Mouse (Mus musculus) fibroblast of lung, adult 2 months (primary cell): ENCODE data around the gene Atp13a2.

Experiments used
- DNase-seq: peaks from one replicate; pipeline ENCODE4 v3.0.0-alpha.2; 2011; ENCODE audit warnings: low read depth

Atp13a2 gene

DNA sequence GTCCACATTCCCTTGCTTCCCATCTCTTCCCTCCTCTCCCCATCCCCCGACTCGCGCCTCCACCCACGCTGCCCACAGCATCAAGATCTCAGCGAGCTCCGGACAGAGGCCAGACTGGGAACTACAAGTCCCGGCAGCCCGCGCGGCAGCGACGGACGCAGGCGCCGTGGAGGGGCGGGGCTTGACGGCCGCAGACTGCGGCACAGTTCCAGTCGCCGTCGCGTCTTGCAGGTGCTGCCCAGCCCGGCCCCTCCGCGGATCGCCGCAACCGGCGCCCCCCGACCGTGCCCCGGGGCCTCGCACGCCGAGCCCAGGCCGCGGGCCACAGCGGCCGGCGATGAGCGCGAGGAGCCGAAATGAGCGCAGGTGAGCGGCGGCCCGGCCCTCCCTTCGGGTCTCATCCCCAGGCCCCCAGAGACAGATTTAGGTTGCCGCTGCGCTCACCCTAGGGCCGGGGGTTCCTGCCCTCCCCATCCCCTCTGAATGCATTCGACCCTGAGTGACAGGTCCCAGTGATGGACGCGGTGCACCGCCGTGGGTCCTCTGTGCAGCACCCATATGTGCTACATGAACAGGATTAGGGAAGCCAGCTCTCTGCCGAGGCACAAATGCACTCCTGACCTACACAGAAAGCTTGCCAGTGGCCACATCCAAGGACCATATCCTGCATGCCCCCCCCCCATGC is at the start of gene Atp13a2:
Gene Atp13a2 (plus strand): TSS at position 163 of the 685 bp plus-strand sequence.
- peak; percentile 43 for DNase-seq

- DNase-seq, result no peak
These were observed 42.3 kb upstream of the Atp13a2 start for GRCm38 (mm10) chr4:140944356-140944755.

- DNase-seq, result no peak
These were observed 41.7 kb upstream of the Atp13a2 start for GRCm38 (mm10) chr4:140944961-140945442.

DNA sequence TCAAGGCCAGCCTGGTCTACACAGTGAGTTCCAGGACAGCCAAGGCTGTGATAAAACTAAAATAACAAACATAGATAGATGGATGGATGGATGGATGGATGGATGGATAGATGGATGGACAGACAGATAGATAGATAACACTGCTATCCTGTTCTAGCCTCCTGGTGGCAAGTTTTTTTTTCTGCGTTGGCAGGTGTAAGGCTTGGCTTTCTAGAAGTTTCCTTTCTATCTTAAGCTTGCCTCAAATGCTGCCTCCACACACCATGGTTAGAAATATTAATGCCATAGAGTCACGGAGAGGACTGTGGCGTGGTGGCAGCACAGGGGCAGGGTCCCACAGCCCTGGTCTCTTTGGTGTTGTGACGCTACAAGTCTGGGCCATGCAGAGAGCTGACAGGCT is 41.1 kb upstream of the Atp13a2 start:
- no peak for DNase-seq

DNA sequence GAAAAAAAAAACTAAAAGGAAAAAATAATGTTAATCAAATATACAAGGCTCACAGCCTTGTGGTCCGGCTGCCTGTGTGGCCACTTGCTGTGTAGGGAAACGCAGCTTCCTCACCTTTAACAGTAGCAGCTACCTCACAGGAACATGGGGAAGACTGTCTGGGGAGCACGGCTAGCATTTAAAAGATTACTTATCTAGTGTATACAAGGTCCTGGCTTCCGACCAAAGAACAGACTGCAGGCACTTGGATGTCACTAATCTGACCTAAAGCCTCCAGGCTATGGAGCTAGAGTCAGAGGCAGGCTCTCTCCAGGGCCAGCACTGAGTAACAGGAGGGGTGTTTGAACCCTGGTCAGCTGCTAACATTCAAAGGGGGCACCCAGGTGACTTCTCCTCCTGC is 40.6 kb upstream of the Atp13a2 start:
- DNase-seq, result no peak

GRCm38 (mm10) chr4:140946580-140947205 is 40.0 kb upstream of the Atp13a2 start:
- DNase-seq, result no peak

DNA sequence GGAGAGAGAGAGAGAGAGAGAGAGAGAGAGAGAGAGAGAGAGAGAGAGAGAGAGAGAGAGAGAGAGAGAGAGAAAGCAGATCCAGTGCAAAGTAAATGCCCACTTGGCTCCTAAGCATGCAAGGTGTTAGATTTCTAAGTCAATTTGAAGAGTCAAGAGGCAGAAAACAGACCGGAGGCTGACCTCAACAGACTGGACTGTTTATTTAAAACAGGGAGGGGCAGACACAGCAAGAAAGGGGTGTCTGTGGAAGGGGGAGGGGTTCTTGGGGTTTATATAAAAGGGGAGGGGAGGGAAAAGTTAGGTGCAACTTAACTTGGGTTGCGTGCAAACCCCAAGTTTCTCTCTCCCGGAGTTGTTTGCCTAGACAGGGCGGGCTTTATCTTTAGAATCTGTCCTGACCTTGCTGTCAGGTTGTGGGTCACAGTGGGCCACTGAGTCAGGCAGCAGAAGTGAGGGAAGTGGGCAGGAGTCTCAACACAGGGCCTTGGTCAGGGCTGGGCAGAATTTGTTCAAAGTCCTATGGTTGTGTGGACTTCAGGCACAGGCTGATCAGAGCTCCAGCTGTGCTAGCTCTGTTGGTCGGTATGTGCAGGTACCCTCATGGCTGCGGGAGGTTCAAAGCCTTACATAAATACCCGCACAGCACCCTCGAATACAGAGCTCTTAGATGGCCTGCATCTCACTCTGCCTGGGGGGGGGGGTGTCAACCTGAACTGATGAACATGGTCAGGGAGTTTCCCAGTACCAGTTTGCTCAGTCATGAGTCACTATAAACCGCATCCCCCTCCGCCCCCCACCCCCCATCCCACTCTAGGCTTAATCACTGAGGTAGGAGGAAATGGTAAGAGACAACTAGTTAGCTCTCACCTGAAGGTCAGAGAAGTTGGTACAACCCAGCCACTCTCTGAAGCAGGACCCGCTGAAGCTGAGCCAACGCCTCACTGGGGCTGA is 38.9 kb upstream of the Atp13a2 start:
- DNase-seq, result no peak

DNA sequence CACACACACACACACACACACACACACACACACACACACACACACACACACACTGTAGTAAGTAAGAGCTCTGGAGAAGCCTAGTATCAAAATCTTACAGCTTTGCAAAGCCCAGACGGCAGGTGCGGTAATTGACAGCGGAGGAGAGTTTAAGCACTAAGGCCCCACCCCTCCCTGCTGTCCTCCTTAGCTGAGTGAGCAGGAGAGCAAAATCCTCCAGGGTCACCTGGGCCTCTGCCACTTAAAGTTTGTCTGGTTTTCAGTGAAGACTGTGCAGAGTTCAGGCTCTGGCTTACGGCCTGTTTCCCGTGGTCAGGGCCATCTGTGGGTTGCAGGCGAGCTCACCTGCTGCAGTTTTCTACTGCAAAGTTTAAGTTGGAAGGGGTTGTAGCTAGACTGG is 38.2 kb upstream of the Atp13a2 start:
- no peak for DNase-seq

DNA sequence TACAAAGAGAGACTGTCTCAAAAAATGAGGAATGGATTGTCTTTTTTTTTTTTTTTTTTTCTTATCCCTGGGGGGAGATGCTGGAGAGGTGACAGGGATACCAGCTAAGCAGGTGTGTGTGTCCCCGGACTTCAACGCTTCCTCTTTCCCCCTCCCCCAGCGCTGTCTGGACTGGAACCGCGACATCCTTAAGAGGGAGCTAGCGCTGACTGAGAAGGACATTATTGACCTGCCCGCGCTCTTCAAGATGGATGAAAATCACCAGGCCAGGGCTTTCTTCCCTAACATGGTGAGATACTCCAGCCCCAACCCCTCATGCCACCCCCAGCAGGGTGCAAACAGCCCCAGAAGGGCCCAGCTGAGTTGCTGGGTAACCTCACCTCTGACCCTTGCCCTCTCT is 37.6 kb upstream of the Atp13a2 start:
- no peak for DNase-seq

DNA sequence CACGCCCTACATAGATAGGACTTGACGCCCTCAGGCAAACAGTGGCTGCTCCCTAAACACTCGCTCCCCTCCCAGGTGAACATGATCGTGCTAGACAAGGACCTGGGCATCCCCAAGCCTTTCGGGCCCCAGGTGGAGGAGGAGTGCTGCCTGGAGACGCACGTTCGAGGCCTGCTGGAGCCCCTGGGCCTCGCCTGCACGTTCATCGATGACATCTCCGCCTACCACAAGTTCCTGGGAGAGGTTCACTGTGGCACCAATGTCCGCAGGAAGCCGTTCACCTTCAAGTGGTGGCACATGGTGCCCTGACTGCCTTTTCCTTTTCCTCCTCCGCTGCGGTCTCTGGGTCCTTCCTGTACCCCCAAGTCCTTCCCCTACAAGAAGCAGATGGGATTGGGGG is 37.1 kb upstream of the Atp13a2 start:
- no peak for DNase-seq

DNA sequence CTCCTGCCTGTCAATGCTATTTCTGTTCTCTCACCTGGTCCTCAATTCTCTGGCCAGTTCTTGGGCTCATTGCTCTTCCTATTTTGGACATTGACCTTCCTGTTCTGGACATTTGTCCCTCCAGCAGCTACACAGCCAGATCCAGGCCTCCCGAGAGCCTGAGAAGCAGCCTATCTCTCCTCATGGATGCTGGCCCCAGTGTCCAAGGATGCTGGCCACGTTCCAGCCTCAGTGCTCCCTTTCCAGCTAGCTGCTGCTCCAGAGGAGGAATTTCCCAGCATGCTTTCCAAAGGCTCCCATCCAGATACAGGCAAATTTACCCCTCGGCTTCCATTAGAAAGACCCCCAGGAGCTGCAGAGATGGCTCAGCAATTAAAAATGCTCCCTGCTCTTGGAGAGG is 36.1 kb upstream of the Atp13a2 start:
- no peak for DNase-seq

GRCm38 (mm10) chr4:140951861-140952641 is 34.6 kb upstream of the Atp13a2 start:
- no peak for DNase-seq

- no peak for DNase-seq
These were observed 29.5 kb upstream of the Atp13a2 start for GRCm38 (mm10) chr4:140957131-140957702.

GRCm38 (mm10) chr4:140957725-140958124 is 28.9 kb upstream of the Atp13a2 start:
- peak; percentile 40 for DNase-seq

DNA sequence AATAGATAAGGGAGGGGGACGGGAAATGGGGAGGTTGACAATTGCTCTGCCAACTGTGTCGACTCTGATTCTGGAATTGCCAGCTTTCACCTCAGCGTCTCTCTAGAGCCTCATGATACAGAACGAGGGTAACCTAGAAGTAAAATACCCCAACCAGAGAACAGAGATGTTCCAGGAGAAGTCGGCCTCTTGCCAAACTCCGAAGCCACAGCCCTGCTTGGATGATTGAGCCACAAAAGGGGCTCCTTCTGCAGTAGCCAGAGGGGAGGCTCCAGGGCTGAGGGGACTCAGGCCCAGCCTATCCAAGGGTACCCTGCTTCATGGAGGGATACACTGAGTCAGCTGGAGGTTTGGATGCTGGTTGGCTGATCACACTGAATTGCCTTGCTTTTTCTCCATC is 28.4 kb upstream of the Atp13a2 start:
- DNase-seq, result no peak

- DNase-seq, result no peak
These were observed 27.5 kb upstream of the Atp13a2 start for GRCm38 (mm10) chr4:140959128-140959679.

DNA sequence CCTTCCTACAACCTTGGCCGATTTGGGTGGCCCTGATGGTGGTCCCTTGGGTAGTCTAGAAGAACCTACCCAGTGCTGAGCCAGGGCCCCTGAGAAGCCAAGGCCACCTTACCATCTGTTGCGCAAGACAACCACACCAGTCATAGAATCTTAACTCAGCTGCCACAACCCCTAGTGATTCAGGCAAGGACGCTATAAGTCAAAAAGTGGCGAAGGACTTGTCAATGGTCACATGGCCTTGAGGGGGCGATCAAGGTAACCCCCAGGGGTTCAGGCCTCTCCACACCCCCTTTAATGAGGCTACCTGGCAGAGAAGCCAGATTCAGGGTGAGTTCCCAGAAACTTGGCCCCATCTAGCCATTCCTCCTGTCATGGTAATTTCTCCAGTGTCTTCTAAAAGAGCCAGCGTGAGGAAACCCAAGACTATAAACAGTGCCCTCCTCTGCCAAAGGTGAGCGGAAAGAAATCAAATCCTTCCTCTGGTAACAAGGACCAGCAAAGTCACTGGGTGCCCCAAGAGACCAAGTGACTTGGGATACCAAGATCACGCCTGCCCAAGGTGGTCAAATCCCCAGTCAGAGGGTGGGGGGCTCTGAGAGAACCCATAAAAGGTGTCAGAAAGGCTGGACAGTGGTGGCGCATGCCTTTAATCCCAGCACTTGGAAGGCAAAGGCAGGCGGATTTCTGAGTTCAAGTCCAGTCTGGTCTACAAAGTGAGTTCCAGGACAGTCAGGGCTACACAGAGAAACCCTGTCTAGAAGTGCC is 26.8 kb upstream of the Atp13a2 start:
- DNase-seq, result no peak

DNA sequence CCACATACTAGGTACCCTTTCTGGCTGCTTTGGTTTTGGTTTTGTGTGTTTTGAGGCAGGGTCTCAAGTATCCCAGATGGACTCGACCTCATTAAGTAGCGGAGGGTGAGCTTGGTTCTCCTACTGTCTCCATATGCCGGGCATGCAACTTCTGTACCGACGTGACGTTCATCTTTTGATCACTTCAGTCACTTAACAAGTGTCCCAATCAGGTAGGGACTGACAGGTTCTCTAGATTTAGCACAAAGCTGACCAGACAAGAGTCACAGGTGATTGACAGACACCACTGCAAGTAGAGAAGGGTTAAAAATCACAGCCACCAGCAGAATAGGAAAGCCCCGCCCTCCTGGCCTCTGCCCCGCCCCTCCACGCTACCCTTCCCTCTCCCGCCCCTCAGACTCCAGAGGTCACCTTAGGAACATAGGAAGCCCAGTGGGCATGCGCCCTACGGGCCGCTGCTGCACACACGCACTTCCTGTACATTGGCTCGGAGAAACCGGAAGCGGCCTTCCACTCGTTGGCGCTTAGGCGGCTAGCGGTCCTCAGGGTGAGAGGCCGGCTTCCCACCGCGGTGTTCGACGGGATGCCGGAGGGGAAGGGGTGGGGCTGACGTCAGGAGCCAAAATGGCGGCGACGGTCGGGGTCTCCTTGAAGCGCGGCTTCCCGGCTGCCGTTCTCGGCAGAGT is 25.7 kb upstream of the Atp13a2 start, which contains the start of gene Sdhb:
Gene Sdhb (plus strand): TSS at position 423 of the 686 bp plus-strand sequence.
- peak; percentile 96 for DNase-seq

GRCm38 (mm10) chr4:140961467-140962206 is 25.0 kb upstream of the Atp13a2 start:
- DNase-seq, result no peak
